Mouse (Mus musculus): ENCODE measurements around the gene Adamts13. TPM values are rescaled to one million over a fixed set of nuclear protein-coding genes. Genes with fewer than 3 reads are reported as not detected.

The Adamts13 gene
- polyA plus RNA-seq, 1 experiment: 1.1 TPM

DNA sequence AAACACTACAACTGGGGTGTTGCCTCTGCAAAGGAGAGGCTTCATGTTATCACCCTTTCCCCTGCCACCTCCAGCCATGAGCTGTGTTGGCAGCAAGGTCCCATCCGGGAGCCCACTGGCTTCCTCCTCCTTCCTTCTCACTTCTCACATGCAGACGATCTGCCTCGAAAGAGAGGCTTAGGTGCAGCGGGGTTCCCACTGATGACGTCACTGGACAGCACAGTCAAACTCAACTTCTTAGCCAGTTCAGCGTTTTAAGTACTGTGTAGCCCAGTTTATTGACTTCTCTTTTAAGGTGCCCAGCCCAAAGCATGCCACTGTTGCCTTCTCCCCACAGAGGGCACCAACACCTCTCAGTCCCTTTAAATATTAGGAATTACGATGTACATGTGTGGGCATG, 34.5 kb downstream of the Adamts13 start:
- Histone ChIP-seq H3K4me1 (ENCODE audit: control insufficient read depth, insufficient read depth, low read length) (peaks cover 6% of the 10 kb centered on the region; the same call in 1 of the 2 replicates), H3K4me3 (replicated peaks; ENCODE audit: extremely low read depth, low read depth, low read length) (no peak overlapping the region)
- TF ChIP-seq POLR2A (IDR thresholded peaks at IDR 0.05; ENCODE audit: borderline replicate concordance, extremely low read depth, low read depth, low read length) (no peak), CTCF (IDR thresholded peaks at IDR 0.05; ENCODE audit: insufficient read depth, low read length) (no peak)
- WGBS: 64% methylated on average over 7 of the region's 7 CpGs
- DNase-seq: no peak

DNA sequence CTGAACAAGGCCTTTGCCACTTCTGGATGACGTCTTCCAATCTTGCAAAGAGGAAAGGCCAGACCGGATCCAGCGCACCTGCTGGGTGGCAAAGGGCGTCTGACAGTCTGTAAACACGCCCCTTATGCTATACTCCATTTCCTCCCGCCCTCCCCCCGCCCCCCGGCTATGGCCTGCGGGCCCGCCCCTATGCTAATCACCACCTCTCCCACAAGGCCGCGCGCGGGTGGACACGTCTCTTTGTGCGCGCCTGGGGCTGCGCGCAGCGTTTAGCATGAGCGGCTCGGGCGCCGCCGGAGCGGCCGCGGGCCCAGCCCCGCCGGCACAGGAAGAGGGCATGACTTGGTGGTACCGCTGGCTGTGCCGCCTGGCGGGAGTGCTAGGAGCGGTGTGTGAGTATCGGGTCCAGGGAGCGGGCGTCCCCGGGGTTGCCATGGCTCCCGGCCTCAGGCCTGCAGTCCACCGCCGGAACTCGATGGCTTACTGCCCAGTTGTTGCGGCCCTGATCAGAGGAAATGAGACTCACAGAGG, 36.6 kb downstream of the Adamts13 start, which contains the start of gene Cacfd1:
TSS of gene Cacfd1 (plus strand) at position 213 of the 531 bp plus-strand sequence.
- DNase-seq: peak; percentile 87
- TF ChIP-seq POLR2A (IDR thresholded peaks at IDR 0.05; ENCODE audit: borderline replicate concordance, extremely low read depth, low read depth, low read length) (peak; percentile 48; the same call in 1 of the 2 replicates), CTCF (IDR thresholded peaks at IDR 0.05; ENCODE audit: insufficient read depth, low read length) (no peak)
- WGBS: under 1% methylated on average over 43 of the region's 43 CpGs
- peaks cover 6% of the 10 kb centered on the region; the same call in 1 of the 2 replicates for H3K4me1 ChIP-seq (ENCODE audit: control insufficient read depth, insufficient read depth, low read length)
- H3K4me3 ChIP-seq (replicated peaks; ENCODE audit: extremely low read depth, low read depth, low read length): peak within 1 kb of the TSS; percentile 81

DNA sequence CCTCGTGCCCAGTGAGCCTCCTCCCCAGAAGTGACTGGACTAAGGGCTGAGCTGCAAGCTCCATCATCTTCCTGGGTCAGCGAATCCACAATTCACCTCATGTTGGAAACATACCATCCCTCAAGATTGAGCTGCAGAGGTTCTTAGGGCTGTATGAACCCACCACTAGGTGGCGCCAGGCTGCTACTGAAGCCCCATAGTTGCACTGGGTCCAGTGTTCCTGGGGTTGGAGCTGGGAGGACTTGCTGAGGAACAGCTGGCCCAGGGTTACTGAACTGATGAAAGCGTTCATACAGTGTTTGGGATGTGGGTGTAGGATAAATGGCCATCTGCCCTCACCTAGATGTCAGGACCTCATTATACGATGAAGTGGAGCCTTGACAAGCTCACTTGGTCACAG, 44.6 kb downstream of the Adamts13 start:
- DNase-seq: peak; percentile 71
- Histone ChIP-seq H3K4me3 (replicated peaks; ENCODE audit: extremely low read depth, low read depth, low read length) (no peak overlapping the region), H3K4me1 (ENCODE audit: control insufficient read depth, insufficient read depth, low read length) (no peaks in the 10 kb centered on the region)
- 44% methylated on average over 5 of the region's 5 CpGs for WGBS
- TF ChIP-seq CTCF (IDR thresholded peaks at IDR 0.05; ENCODE audit: insufficient read depth, low read length) (peak; percentile 92), POLR2A (IDR thresholded peaks at IDR 0.05; ENCODE audit: borderline replicate concordance, extremely low read depth, low read depth, low read length) (no peak)

DNA sequence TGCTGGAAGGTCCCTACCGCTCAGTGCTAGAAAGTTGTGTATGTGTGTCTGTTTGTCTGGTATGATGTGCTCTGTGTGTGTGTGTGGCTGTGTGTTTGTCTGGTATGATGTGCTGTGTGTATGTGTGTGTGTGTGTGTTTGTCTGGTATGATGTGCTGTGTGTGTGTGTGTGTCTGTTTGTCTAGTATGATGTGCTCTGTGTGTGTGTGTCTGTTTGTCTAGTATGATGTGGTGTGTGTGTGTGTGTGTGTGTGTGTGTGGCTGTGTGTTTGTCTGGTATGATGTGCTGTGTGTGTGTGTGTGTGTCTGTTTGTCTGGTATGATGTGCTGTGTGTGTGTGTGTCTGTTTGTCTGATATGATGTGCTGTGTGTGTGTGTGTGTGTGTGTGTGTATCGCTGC, 46.3 kb downstream of the Adamts13 start:
- Histone ChIP-seq H3K4me3 (replicated peaks; ENCODE audit: extremely low read depth, low read depth, low read length) (no peak overlapping the region), H3K4me1 (ENCODE audit: control insufficient read depth, insufficient read depth, low read length) (no peaks in the 10 kb centered on the region)
- TF ChIP-seq CTCF (IDR thresholded peaks at IDR 0.05; ENCODE audit: insufficient read depth, low read length): no peak
- no peak for TF ChIP-seq POLR2A (IDR thresholded peaks at IDR 0.05; ENCODE audit: borderline replicate concordance, extremely low read depth, low read depth, low read length)
- 92% methylated on average over 2 of the region's 2 CpGs for WGBS
- no peak for DNase-seq

DNA sequence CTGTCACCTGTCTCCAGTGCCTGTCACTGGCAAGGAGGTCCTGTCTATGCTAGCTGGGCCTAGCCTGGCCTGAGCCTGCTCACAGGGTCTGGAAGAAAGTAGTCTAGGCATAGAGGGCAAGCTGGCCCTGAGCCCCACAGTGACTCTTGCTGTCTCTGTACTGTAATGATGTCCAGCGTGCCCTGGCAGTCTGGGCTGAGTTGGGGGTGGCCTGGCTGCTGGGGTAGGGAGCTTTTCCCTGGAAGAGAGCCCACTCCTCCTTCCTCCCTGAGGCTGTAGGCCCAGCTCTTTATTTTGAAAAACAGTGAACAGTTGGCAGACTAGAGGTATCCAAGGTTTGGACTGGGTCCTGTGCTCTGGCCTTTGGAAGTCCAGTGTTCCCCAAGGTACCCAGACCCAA, 47.9 kb downstream of the Adamts13 start:
- TF ChIP-seq CTCF (IDR thresholded peaks at IDR 0.05; ENCODE audit: insufficient read depth, low read length) (no peak), POLR2A (IDR thresholded peaks at IDR 0.05; ENCODE audit: borderline replicate concordance, extremely low read depth, low read depth, low read length) (no peak)
- Histone ChIP-seq H3K4me1 (ENCODE audit: control insufficient read depth, insufficient read depth, low read length) (no peaks in the 10 kb centered on the region), H3K4me3 (replicated peaks; ENCODE audit: extremely low read depth, low read depth, low read length) (no peak overlapping the region)
- WGBS: 86% methylated on average over 1 of the region's 1 CpGs
- DNase-seq: no peak

DNA sequence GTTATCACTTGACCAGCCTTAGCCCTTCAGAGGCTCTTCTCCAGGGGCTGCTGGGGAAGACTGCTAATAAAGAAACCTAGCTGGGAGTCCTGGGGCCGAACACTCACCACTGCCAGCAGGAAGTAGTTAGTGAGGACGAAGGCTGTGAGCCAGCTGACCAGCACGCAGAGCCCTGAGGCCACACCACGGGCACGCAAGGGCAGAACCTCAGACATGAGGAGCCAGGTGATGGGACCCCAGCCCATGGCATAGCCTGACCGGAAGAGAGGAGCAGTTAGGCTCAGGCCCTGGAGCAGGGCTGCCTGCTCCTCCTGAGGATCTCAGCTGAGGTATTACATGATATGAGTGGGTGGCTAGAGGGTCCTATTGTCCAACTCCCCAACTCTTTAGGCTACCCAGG, 49.4 kb downstream of the Adamts13 start:
- no peak for DNase-seq
- TF ChIP-seq CTCF (IDR thresholded peaks at IDR 0.05; ENCODE audit: insufficient read depth, low read length): no peak
- TF ChIP-seq POLR2A (IDR thresholded peaks at IDR 0.05; ENCODE audit: borderline replicate concordance, extremely low read depth, low read depth, low read length): no peak
- Histone ChIP-seq H3K4me1 (ENCODE audit: control insufficient read depth, insufficient read depth, low read length) (no peaks in the 10 kb centered on the region), H3K4me3 (replicated peaks; ENCODE audit: extremely low read depth, low read depth, low read length) (no peak overlapping the region)
- 56% methylated on average over 6 of the region's 6 CpGs for WGBS

DNA sequence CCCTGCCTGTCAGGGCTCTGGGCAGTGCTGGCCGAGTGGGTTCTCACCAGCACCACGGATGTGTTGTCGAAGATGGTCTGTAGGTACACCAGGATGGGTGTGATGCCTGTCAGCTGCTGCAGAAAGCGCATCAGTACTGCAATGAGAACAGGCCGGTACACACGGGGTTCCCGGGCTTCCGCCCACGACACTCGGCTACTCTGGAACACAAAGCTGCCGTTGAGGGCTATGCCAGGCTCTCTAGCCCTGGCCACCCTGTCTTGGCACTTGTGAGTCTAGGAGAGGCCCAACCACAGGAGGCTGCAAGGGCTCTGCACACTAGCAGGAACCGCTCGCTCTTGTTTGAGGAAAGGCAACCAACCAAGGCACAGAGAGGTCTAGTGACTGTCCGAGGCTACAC, 50.9 kb downstream of the Adamts13 start:
- no peak for DNase-seq
- WGBS: 72% methylated on average over 14 of the region's 14 CpGs
- no peak for TF ChIP-seq CTCF (IDR thresholded peaks at IDR 0.05; ENCODE audit: insufficient read depth, low read length)
- TF ChIP-seq POLR2A (IDR thresholded peaks at IDR 0.05; ENCODE audit: borderline replicate concordance, extremely low read depth, low read depth, low read length): no peak

DNA sequence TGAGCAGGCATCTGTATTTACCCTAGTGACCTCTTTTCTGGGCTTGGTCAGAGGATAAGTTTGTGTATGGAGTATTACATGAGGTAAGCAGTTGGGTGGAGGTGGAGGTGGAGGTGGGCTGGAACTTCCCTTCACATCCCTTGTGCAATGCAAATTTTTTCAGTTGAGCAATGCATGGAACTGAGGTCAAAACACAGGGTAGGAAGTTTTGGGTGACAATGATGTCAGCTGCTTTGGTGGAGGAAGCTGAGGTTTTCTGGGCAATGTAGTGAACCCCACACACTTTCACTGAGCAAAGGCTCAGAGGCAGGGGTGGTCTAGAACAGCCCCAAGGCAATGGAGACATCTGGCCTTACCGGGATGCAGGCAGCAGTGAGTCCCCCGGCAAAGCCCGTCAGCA, 52.3 kb downstream of the Adamts13 start:
- H3K4me3 ChIP-seq (replicated peaks; ENCODE audit: extremely low read depth, low read depth, low read length): no peak overlapping the region
- WGBS: 77% methylated on average over 3 of the region's 3 CpGs
- peaks cover 4% of the 10 kb centered on the region; the same call in 1 of the 2 replicates for H3K4me1 ChIP-seq (ENCODE audit: control insufficient read depth, insufficient read depth, low read length)
- TF ChIP-seq POLR2A (IDR thresholded peaks at IDR 0.05; ENCODE audit: borderline replicate concordance, extremely low read depth, low read depth, low read length) (no peak), CTCF (IDR thresholded peaks at IDR 0.05; ENCODE audit: insufficient read depth, low read length) (no peak)
- DNase-seq: no peak

More for the DNA sequence above, 50.9 kb downstream of the Adamts13 start:
- H3K4me3 ChIP-seq (replicated peaks; ENCODE audit: extremely low read depth, low read depth, low read length): no peak overlapping the region
- peaks cover 4% of the 10 kb centered on the region; the same call in 1 of the 2 replicates for H3K4me1 ChIP-seq (ENCODE audit: control insufficient read depth, insufficient read depth, low read length)

DNA sequence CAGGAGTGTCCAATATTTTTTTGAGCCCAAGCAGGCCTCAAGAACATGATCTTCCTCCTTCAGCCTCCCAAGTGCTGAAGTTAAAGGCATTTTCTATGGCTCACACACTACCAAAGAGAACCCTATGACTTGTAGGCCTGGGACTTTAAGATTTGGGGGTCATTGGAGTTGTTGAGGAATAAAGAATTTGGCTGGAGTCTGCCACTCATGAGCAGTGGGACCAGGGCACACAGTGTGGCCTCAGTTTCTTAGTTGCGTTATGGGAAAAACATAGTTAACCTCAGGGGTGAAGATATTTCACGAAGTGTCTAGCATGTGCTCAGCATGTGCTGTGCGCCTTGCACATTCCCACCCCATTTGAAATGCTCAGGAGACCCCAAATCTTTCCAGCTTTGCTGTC, 53.1 kb downstream of the Adamts13 start:
- no peak overlapping the region for H3K4me3 ChIP-seq (replicated peaks; ENCODE audit: extremely low read depth, low read depth, low read length)
- TF ChIP-seq CTCF (IDR thresholded peaks at IDR 0.05; ENCODE audit: insufficient read depth, low read length) (no peak), POLR2A (IDR thresholded peaks at IDR 0.05; ENCODE audit: borderline replicate concordance, extremely low read depth, low read depth, low read length) (no peak)
- H3K4me1 ChIP-seq (ENCODE audit: control insufficient read depth, insufficient read depth, low read length): peaks cover 4% of the 10 kb centered on the region; the same call in 1 of the 2 replicates
- no peak for DNase-seq
- WGBS: 93% methylated on average over 3 of the region's 3 CpGs
